Mouse (Mus musculus) erythroblast, embryonic 14.5 days (primary cell): Measurements from ENCODE around the gene Psmb5.

Experiments used
- GATA1 ChIP-seq: IDR thresholded peaks from 2 replicates; pipeline ENCODE4 v1.6.1; 2012; ENCODE audit warnings: low read length, inconsistent platforms, mixed read lengths
- TAL1 ChIP-seq: IDR thresholded peaks from 3 replicates; pipeline ENCODE4 v1.6.1; 2012; ENCODE audit warnings: low read length, inconsistent platforms, mixed read lengths

DNA sequence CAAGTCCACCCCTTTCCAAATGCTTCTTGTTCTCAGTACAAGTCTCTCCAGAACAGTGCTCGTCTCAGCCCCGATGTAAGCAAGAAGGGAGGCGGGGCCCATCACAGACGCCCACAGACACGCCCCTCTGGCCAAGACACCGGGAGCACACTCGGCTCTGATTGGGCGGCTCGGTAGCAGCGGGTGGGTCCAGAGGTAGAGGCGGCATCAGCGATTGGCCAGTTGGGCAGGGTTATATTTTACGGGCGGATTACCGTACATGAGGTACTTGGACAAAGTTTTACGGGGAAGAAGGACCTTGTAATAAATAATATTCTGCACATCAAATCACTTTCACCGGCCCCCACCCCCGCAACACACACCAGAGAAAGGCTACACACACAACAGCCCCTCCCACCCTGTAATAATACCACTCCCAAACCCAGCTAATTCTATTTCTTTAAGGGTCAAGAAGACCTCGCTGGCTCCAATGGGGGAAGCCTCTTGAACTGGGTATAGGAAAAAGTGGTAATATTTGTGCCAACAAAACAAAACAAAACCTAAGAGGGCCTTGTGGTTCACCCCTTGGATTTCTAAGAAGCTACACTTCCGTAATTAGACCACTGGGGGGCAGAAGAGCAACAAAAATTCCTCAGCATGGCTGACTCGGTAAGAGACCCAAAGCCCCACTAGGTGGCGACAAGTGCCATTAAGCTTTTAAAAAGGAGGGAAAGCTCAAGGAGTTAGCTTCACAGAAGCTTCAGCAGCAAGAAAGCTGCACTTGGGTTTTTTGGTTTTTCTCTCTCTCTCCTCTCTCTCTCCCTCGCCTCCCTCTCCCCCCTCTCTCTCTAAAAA, 33.0 kb upstream of the Psmb5 start:
- TF ChIP-seq TAL1 (no peak), GATA1 (no peak)
